Mouse (Mus musculus) gastrocnemius, adult 2 months (tissue): ENCODE measurements at regions not wholly inside any gene's neighbourhood (a gene's known extent, or its start where the extent isn't known, plus 50 kb on each side); places are given as distances from the start of the nearest gene placed in this dataset.

Source experiments
- DNase-seq: peaks from one replicate; pipeline ENCODE4 v3.0.0; 2022
- H3K27ac ChIP-seq: fragments of 200-600 bp; 2 replicates; pipeline ENCODE4 v1.8.1; 2022; ENCODE audit warnings: mild to moderate bottlenecking
- H3K4me3 ChIP-seq: fragments of 200-600 bp; 2 replicates; pipeline ENCODE4 v1.8.1; 2022; ENCODE audit warnings: mild to moderate bottlenecking, moderate library complexity
- CTCF ChIP-seq: fragments of 200-600 bp; IDR thresholded peaks from 2 replicates; pipeline ENCODE4 v1.8.1; 2022; ENCODE audit warnings: antibody characterized with exemption, mild to moderate bottlenecking, moderate library complexity
- intact Hi-C: fragments of 180-260 bp; cut with DNase I; formaldehyde crosslinking; loops from one replicate; pipeline ENCODE4 v1.15.1; 2025

GRCm38 (mm10) chr6:106975439-106975838 lies 175.6 kb upstream of the Crbn start:
- DNase-seq, result no peak
- Histone ChIP-seq H3K27ac (no peak overlapping the region), H3K4me3 (no peak overlapping the region)
- intact Hi-C loops, result no loop called here
- no peak for TF ChIP-seq CTCF

DNA sequence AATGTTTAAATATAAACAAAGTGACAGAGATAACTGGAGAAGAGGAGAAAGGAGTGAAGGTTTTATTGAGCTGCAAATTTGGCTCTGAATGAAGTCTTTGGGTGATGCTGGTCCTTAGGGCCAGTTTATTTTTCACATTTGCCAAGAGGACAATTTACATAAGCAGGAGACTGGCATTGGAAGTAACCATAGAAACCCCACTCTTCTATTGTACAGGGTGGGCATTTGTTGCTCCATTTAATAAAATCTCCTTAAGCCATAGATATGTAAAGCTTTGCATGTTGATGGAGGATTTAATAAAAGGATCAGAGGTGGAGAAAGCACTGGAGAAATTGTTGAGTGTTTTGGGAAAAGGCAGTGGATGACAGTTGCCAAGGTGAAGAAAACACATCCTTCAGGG lies 178.8 kb upstream of the Crbn start:
- no peak for TF ChIP-seq CTCF
- no peak for DNase-seq
- intact Hi-C loops, result no loop called here
- H3K4me3 ChIP-seq, result no peak overlapping the region
- H3K27ac ChIP-seq, result no peak overlapping the region

GRCm38 (mm10) chr6:106979755-106980154 lies 179.9 kb upstream of the Crbn start:
- TF ChIP-seq CTCF, result no peak
- no peak overlapping the region for H3K27ac ChIP-seq
- intact Hi-C loops, result no loop called here
- DNase-seq, result no peak
- H3K4me3 ChIP-seq, result no peak overlapping the region

DNA sequence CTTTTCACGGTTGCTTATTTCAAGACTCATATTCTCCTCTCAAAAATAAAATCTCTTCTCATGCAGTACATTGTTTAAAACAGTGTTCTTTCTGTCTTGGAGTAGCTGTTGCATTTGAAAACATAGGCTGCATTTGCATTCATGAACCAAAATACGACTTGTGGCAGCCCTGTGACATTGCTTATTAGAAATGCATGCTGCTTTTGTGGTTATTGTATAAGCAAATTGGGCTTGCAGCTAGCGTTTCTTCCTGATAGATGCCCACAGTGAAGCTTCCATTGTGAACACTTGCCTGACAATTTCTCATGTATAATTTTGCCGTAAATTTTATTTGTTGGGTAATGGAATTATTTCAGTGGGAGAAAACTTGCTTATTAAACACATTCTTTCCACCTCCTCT lies 180.3 kb upstream of the Crbn start:
- DNase-seq, result no peak
- H3K27ac ChIP-seq, result no peak overlapping the region
- no peak overlapping the region for H3K4me3 ChIP-seq
- intact Hi-C loops, result no loop called here
- TF ChIP-seq CTCF, result no peak

GRCm38 (mm10) chr6:106981232-106981631 lies 181.4 kb upstream of the Crbn start:
- intact Hi-C loops, result no loop called here
- DNase-seq, result no peak
- Histone ChIP-seq H3K27ac (no peak overlapping the region), H3K4me3 (no peak overlapping the region)
- no peak for TF ChIP-seq CTCF

DNA sequence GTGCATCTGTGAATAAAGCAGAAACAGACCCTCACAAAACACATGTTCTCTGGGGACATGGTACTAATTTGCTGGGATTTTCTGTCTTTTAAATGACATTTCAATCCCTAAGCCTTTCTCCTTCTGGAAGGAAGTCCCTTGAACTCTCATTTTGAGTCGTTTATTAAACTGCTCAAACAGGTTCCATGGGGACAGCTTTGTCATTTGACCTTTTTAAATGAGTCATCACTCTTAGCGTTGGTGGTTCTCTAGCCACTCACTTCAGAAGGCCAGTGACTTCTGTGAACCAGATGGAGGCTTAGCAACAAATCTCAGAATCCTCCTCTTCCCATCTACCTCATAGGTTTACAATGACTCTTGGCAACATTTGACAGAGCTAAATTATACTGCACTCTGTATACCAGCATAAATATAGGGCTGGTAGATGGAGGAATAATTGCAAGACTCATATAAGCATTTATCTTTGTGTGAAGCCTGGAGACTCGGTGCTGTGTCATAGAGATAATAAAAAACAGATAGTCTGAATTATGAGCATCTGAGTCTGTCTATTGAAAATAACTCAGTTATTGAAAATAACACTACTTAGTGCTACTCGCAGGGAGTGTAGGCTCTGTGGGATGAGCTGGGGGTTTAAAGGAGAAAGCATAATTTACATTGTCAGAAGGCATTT lies 185.4 kb upstream of the Crbn start:
- TF ChIP-seq CTCF, result no peak
- no peak for DNase-seq
- no peak overlapping the region for H3K4me3 ChIP-seq
- H3K27ac ChIP-seq, result no peak overlapping the region
- intact Hi-C loops, result no loop called here

GRCm38 (mm10) chr6:106991586-106991985 lies 191.7 kb upstream of the Crbn start:
- DNase-seq, result no peak
- no peak for TF ChIP-seq CTCF
- intact Hi-C loops, result no loop called here
- H3K4me3 ChIP-seq, result no peak overlapping the region
- H3K27ac ChIP-seq, result no peak overlapping the region

DNA sequence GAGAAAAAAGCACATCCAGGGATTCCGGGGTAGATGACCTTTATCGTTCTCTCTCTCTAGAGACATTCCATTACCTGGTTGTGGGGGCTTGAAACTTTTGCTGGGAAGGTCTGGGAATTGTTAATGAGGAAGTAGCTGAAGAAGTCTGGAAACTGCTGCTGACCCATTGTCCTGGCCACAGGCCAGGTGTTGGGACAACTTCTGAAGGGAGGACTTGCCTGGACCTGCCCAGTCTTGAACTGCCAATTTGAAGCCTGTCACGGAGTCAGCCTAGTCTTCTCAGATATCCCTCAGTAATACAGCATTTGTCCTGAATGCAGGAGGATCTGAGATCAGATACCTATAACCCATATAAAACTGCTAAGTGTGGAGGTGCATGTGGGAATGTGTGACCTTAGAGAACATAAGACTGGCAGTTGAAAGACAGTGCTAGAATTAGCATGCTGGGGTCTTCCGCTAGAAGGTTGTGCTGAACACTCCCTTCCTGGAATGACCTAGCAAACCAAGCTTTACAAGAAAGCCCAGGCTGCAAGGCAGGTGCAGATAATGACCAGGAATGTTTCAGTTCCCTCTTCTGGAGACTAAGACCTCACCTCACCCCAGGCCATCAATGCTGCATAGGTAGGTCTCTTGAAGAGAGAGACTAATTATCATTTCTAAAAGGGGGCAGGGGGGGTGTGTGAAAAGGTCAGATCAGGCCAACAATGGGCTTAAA lies 204.7 kb upstream of the Crbn start:
- intact Hi-C loops, result no loop called here
- no peak overlapping the region for H3K27ac ChIP-seq
- no peak overlapping the region for H3K4me3 ChIP-seq
- TF ChIP-seq CTCF, result no peak
- DNase-seq, result no peak

- no peak for TF ChIP-seq CTCF
- Histone ChIP-seq H3K4me3 (no peak overlapping the region), H3K27ac (no peak overlapping the region)
- intact Hi-C loops, result no loop called here
- DNase-seq, result no peak
Observed at GRCm38 (mm10) chr6:107010785-107011184, 210.9 kb upstream of the Crbn start.

- Histone ChIP-seq H3K4me3 (no peak overlapping the region), H3K27ac (no peak overlapping the region)
- DNase-seq, result no peak
- no peak for TF ChIP-seq CTCF
- intact Hi-C loops, result no loop called here
Observed at GRCm38 (mm10) chr6:107012938-107013511, 213.1 kb upstream of the Crbn start.

- TF ChIP-seq CTCF, result no peak
- no peak overlapping the region for H3K27ac ChIP-seq
- no peak overlapping the region for H3K4me3 ChIP-seq
- intact Hi-C loops, result no loop called here
- DNase-seq, result no peak
Observed at GRCm38 (mm10) chr6:107019126-107019525, 219.2 kb upstream of the Crbn start.

DNA sequence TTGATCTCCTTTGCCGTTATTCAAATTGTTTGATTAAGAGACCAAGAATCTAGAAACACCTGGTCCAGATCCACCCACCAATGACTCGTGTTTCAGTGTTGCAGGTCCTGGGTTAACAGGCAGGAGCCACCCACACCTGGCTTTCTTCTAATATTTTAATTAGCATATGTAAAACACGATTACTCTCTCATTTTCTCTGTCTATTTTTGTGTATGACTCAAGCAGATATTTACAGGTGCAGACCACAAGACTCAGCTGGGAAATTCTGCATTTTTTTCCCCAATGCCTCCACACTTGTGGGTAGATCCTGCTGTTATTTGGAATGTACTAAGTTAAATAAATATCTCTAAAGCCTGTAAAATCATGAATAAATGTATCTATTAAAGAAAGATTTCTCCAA lies 245.3 kb upstream of the Crbn start:
- no peak for TF ChIP-seq CTCF
- Histone ChIP-seq H3K4me3 (no peak overlapping the region), H3K27ac (no peak overlapping the region)
- intact Hi-C loops, result no loop called here
- no peak for DNase-seq

- intact Hi-C loops, result no loop called here
- Histone ChIP-seq H3K4me3 (no peak overlapping the region), H3K27ac (no peak overlapping the region)
- DNase-seq, result no peak
- no peak for TF ChIP-seq CTCF
Observed at GRCm38 (mm10) chr6:107051604-107052003, 251.7 kb upstream of the Crbn start.

- Histone ChIP-seq H3K27ac (no peak overlapping the region), H3K4me3 (no peak overlapping the region)
- no peak for DNase-seq
- intact Hi-C loops, result no loop called here
- no peak for TF ChIP-seq CTCF
Observed at GRCm38 (mm10) chr6:107052180-107052579, 252.3 kb upstream of the Crbn start.
